Mouse (Mus musculus) gonadal fat pad, adult 2 months (tissue): Measurements from ENCODE around the gene Srp54a. TPM values are rescaled to one million over a fixed set of nuclear protein-coding genes. Genes with fewer than 3 reads are reported as not detected.
"Not testable (repeated sequence)": the region's sequence is repeated elsewhere in the genome, so short reads cannot be mapped to it uniquely, and the experiment has no call there.

Experiments
- DNase-seq: peaks from one replicate; pipeline ENCODE4 v3.0.0-alpha.2; 2012; ENCODE audit warnings: low read depth
- polyA plus RNA-seq: library from polyadenylated mRNA; depleted of rRNA; stranded (reverse); fragments of >200 nt; gene quantifications from 2 replicates; pipeline ENCODE4 v1.2.3, GENCODE M21; 2012; rRNA removed

The Srp54a gene
- polyA plus RNA-seq, 1 experiment, result 20.4 TPM

DNA sequence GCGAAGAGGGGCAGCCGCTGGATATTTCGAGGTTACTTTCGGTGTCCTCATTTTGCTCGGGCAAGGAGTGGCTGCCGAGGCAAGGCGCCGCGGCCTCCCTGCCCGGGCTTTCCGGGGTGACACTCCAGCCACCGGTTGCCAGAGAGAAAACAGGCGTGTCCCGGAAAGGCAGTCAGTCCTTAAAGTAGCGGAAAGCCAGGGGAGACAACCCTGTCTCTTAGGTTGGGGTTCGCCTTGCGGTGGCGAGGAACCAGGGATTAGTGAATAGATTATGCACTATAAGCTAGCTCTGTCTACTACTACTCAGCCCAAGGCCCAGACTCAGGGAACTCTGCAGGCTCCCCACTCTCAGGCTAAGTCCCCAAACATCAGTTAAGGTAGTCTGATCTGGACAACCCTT, 44.7 kb downstream of the Srp54a start:
- DNase-seq, result not testable (repeated sequence)

DNA sequence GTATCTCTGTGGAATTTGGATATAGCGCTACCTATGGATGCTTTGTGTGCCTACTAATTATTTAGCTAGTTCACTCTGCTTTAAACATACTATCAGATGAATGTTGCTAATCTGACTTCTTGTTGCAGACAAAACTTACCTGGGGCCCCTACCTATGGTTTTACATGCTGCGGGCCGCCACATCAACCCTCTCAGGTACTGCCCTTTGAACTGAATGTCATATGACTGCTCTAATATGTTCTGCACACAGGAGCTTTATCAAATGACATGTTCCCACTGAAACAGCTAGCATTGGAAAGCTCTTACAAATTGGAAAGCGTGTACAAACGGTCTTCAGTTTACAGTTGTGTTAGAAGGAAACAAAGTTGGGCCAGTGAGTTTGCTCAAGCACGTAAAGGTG, 55.5 kb downstream of the Srp54a start:
- DNase-seq, result not testable (repeated sequence)

DNA sequence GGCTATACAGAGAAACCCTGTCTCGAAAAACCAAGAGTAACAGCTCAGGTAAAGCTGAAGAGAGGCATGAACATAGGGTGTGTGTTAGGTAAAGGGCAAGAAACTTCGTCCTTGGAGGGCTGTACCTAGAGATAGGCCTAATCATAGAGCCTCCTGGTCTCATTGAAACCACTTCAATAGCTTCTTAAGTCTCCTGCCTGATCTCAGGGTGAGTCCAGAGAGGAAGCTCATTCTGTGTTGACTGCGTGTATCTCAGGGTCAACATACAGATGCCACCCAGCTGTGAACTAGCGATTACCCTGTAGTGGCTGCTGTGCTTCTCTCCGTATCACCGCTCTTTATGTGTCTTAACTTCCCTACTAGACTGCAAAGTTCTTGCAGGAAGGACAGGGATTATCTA, 57.8 kb downstream of the Srp54a start:
- DNase-seq, result not testable (repeated sequence)

DNA sequence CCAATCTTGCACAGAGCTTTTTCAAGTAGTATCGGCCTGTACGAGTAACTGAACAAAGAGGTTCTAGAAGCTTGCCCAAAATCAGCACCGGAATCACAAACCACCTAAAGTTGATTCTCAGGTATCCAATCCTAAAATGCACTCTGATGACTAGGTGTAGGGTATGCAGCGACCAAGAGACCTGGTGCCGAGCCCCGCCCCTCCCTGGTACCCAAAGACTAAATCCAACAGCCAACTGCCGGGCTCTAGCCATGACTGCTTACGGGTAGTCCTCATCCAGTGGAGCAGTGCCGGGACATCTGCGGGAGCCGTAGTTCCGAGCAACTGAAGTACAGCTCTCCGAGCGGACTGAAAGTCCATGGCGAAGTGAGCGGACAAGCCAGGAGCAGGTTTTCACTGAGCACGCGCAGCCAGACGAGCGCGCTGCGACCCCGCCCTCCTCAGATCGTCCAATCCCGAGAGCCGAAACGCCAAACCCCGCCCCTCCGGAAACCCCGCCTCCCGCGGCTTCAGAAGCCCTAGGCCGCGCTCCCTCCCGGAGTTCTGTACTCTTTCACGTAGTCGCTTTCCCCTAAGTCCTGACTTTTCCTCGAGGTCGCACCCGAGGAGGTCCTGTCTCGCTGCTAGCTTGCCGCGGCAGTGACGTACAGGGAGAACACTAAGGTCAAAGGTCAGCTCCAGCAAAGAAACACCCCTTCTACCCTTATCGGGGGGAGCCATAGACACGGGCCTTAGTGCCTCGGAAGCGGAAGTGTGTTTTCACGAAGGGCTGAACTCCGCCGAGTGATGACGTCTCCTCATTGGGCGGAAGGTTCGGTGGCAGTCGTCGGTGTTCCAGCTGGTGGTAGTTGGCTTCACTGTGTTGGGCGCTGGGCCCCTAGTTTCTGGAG, 74.7 kb downstream of the Srp54a start, which contains the start of gene Srp54b:
Gene Srp54b, plus strand, starts transcription at position 546 of the 890 bp plus-strand sequence.
- DNase-seq, result not testable (repeated sequence)

DNA sequence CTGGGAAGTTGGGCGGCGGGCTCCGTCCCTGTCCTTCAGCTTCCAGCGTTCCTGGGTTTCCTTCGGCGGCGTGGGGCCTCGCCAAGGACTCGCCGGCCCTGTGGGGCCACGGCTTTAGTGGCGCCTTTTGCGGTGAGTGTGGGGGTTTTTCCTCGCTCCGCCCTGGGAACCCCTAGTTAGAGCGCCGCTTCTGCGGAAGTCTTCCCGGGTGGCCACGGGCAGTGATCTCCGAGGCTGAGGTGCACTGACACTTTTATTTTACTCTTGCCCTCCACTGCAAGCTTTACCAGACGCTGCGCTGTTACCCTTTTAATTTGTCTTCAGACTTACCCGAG, 75.4 kb downstream of the Srp54a start:
- DNase-seq, result not testable (repeated sequence)

Other genes with a start within 250 kb of the Srp54a start
- 27.1 and 41.5 TPM in 2 replicates for gene Cfl2, start 217.4 kb upstream of the Srp54a start, polyA plus RNA-seq
- not detected in 2 replicates for gene Gm20403, start 93.7 kb upstream of the Srp54a start, polyA plus RNA-seq
- 4.6 and 5.4 TPM in 2 replicates for gene Baz1a, start 65.9 kb upstream of the Srp54a start, polyA plus RNA-seq
- gene 2700097O09Rik, start 152 bp upstream of the Srp54a start, polyA plus RNA-seq, result 7.1 and 7.3 TPM in 2 replicates
- 7.7 and 8.6 TPM in 2 replicates for gene Fam177a, start 44.2 kb downstream of the Srp54a start, polyA plus RNA-seq
- 13.9 and 22.1 TPM in 2 replicates for gene Srp54b, start 74.8 kb downstream of the Srp54a start, polyA plus RNA-seq
- 1.1 TPM in 1 of 2 replicates, not detected in the other for gene 1700047I17Rik2, start 119.3 kb downstream of the Srp54a start, polyA plus RNA-seq
- 14.4 and 14.9 TPM in 2 replicates for gene Srp54c, start 149.9 kb downstream of the Srp54a start, polyA plus RNA-seq
- 7.8 and 10.0 TPM in 2 replicates for gene 1110008L16Rik, start 219.3 kb downstream of the Srp54a start, polyA plus RNA-seq
- gene Ppp2r3c, start 222.7 kb downstream of the Srp54a start, polyA plus RNA-seq, result 2.3 and 2.4 TPM in 2 replicates